Mouse (Mus musculus) gastrocnemius, adult 18-20 months (tissue): Measurements from ENCODE around the gene Olfr1034. TPM values are rescaled to one million over a fixed set of nuclear protein-coding genes. Genes with fewer than 3 reads are reported as not detected.
"Not testable (repeated sequence)": the region's sequence is repeated elsewhere in the genome, so short reads cannot be mapped to it uniquely, and the experiment has no call there.

Experiments
- DNase-seq: peaks from one replicate; pipeline ENCODE4 v3.0.0; 2021; ENCODE audit warnings: low spot score
- long read RNA-seq, 2 experiments: library from polyadenylated mRNA; stranded (forward); transcript quantifications; one replicate each; pipeline ENCODE4 v2.0.0; 2021
- total RNA-seq, 2 experiments: library from RNA; stranded (reverse); gene quantifications; 2 replicates each; pipeline ENCODE4 v1.2.3; 2021

The Olfr1034 gene
- not detected for total RNA-seq
- long read RNA-seq, experiment 1: 0 reads
- long read RNA-seq, experiment 2: 0 reads

GRCm38 (mm10) chr2:86045561-86045960 lies at the start of gene Olfr1034:
Gene Olfr1034 (plus strand): TSS chr2:86045861.
- DNase-seq: no peak

DNA sequence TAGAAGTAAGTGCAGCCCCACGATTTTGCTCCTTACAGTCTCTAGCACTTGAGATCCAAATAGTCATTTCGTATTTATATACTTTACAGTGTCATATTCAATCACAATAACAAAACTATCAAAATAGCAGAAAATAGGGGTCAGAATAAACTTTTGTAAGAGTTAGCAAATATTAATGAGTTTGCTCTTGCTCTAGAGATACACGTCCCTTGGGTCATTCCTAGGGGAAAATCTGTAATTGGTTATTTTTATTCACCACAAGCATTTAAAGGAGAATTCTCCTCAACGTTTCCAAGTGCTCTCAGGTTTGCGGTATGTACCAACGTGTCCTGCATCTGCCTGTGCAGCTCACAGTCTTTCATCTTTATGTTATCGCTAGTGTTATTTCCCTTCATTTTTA lies 40.4 kb upstream of the Olfr1034 start, which contains the start of gene Olfr1032:
Gene Olfr1032, plus strand, starts transcription at position 301 of the 400 bp plus-strand sequence.
- no peak for DNase-seq

GRCm38 (mm10) chr2:86020406-86020805 lies 25.3 kb upstream of the Olfr1034 start, which contains the start of gene Olfr1033:
Gene Olfr1033 (plus strand): TSS chr2:86020633.
- not testable (repeated sequence) for DNase-seq

GRCm38 (mm10) chr2:86021518-86021917 lies 24.1 kb upstream of the Olfr1034 start:
- not testable (repeated sequence) for DNase-seq

DNA sequence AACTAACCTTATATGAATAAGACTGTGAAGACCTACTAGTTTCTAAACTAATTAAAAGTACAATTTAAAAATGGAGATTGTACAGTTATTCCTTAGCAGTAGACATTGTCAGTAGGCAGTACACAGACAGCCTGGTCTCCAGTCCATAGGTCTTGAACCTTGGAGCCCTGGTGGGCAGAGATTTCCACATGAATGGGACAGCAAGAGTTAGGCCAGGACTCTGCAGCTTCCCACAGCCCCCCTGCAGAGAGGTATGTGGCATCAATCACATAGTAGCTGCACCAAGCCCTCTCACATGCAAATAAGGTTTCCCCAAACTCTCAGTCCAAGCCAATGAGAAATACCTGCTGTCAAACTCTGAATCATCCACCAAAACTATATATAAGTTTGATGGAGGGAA lies 5.1 kb downstream of the Olfr1034 start:
- DNase-seq: not testable (repeated sequence)

DNA sequence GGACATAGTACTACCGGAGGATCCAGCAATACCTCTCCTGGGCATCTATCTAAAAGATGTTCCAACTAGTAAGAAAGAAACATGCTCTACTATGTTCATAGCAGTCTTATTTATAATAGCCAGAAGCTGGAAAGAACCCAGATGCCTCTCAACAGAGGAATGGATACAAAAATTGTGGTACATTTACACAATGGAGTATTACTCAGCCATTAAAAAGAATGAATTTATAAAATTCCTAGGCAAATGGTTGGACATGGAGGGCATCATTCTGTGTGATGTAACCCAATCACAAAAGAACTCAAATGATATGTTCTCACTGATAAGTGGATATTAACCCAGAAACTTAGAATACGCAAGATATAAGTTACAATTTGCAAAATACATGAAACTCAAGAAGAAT lies 18.1 kb downstream of the Olfr1034 start:
- not testable (repeated sequence) for DNase-seq

DNA sequence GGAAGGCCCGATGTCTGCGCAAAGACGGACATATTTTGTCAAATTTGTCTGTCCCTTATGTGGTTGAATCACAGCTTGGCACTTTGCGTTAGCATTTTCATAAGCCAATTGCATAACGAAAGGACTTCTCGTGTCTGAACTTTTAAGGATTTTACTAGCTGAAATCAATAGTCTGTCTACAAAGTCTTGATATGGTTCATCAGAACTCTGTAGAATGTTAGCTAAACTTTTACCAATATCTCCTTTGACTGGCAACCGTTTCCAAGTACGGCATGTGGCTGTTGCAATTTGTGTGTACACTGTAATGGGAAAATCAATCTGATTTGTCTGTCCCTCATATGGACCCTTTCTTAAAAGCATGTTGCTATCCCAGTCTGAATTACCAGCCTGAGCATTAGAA lies 24.5 kb downstream of the Olfr1034 start:
- DNase-seq: no peak

GRCm38 (mm10) chr2:86073692-86074091 lies 28.0 kb downstream of the Olfr1034 start, which contains the start of gene Olfr1036:
Gene Olfr1036 (plus strand): TSS chr2:86073992.
- not testable (repeated sequence) for DNase-seq

DNA sequence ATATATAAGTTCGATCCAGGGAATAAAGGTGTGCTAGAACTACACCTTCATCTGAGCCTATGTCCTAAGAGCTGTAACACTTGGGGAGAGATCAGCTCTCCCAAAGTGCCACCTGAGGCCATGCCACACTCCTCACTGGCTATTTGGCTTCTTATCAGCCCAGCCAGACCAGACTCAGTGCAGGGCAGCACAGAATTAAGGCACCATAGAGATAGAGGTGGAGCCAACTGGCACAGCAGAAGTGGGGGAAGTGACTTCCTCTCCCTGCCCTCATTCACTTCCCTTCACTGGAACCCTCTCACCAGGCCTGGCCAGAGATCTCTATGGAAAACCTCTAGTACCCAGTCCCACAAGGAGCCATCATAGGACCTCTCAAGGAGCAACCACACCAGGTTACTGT lies 34.8 kb downstream of the Olfr1034 start:
- DNase-seq: not testable (repeated sequence)

DNA sequence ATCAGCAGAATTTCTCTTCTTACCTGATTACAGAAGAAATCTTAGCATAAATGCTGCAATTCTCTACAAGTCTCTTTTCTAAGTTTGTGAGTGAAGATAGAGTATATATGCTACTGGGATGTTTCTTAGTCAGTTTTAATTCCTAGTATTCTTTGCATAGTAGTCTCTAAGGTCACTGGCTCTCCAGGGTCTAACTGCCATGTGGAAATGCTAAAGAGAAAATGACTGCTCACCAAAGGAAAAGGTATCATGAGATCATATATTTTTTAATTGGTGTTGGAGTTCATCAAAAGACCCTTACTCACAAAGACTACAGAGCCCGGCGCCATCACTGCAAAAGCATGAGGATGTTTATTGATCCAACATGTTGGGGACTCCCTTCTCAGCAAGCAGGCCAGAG lies 41.6 kb downstream of the Olfr1034 start, which contains the start of gene Olfr1037:
Gene Olfr1037, minus strand, starts transcription at position 101 of the 400 bp plus-strand sequence.
- DNase-seq: no peak

Other genes starting within 250 kb of the Olfr1034 start
- not detected for gene Olfr1016, start 243.3 kb upstream of the Olfr1034 start, total RNA-seq
- gene Olfr1018, start 227.4 kb upstream of the Olfr1034 start, total RNA-seq: not detected
- not detected for gene Olfr1019, start 200.4 kb upstream of the Olfr1034 start, total RNA-seq
- gene Olfr1020, start 198.8 kb upstream of the Olfr1034 start, total RNA-seq: not detected
- gene Olfr1022, start 177.3 kb upstream of the Olfr1034 start, total RNA-seq: not detected
- gene Olfr1023, start 160.2 kb upstream of the Olfr1034 start, total RNA-seq: not detected
- gene Olfr1024, start 140.8 kb upstream of the Olfr1034 start, total RNA-seq: not detected
- not detected for gene Olfr1025-ps1, start 130.7 kb upstream of the Olfr1034 start, total RNA-seq
- not detected for gene Olfr1026, start 124.3 kb upstream of the Olfr1034 start, total RNA-seq
- not detected for gene Olfr1028, start 95.4 kb upstream of the Olfr1034 start, total RNA-seq
- gene Olfr1029, start 72.0 kb upstream of the Olfr1034 start, total RNA-seq: not detected
- not detected for gene Olfr1030, start 66.6 kb upstream of the Olfr1034 start, total RNA-seq
- not detected for gene Olfr1031, start 55.6 kb upstream of the Olfr1034 start, total RNA-seq
- gene Olfr1032, start 40.3 kb upstream of the Olfr1034 start, total RNA-seq: not detected
- under 1 TPM in 1 of 2 experiments, not detected in 1; 1.00 TPM for gene Olfr1033, start 25.2 kb upstream of the Olfr1034 start, total RNA-seq
- gene Olfr1036, start 28.1 kb downstream of the Olfr1034 start, total RNA-seq: not detected
- not detected for gene Olfr1037, start 41.5 kb downstream of the Olfr1034 start, total RNA-seq
- gene Olfr1039, start 90.1 kb downstream of the Olfr1034 start, total RNA-seq: not detected
- gene Olfr1040, start 100.9 kb downstream of the Olfr1034 start, total RNA-seq: not detected
- gene Olfr1042, start 116.0 kb downstream of the Olfr1034 start, total RNA-seq: not detected
- gene Olfr1043, start 121.7 kb downstream of the Olfr1034 start, total RNA-seq: not detected
- gene Olfr1044, start 132.0 kb downstream of the Olfr1034 start, total RNA-seq: not detected
- not detected for gene Olfr52, start 139.8 kb downstream of the Olfr1034 start, total RNA-seq
- not detected for gene Olfr1045, start 157.1 kb downstream of the Olfr1034 start, total RNA-seq
- not detected for gene Olfr1046, start 173.5 kb downstream of the Olfr1034 start, total RNA-seq
- not detected for gene Olfr1047, start 185.5 kb downstream of the Olfr1034 start, total RNA-seq
- gene Olfr1048, start 194.4 kb downstream of the Olfr1034 start, total RNA-seq: not detected
- not detected for gene Olfr1049, start 212.5 kb downstream of the Olfr1034 start, total RNA-seq
- not detected for gene Olfr1051, start 233.2 kb downstream of the Olfr1034 start, total RNA-seq
- not detected for gene Olfr1052, start 246.6 kb downstream of the Olfr1034 start, total RNA-seq